Mouse (Mus musculus) midbrain, embryonic 15.5 days (tissue): ENCODE data around the gene Cd164l2. TPM values are rescaled to one million over a fixed set of nuclear protein-coding genes. Genes with fewer than 3 reads are reported as not detected.

ENCODE experiments used
- ATAC-seq: fragments of 200-750 bp; cut with Nextera tagmentation; replicated peaks from 2 replicates; pipeline ENCODE4 v1.8.0; 2017; ENCODE audit warnings: moderate TSS enrichment
- H3K27ac ChIP-seq: fragments of 300-500 bp; sonication (generic); 2 replicates; pipeline ENCODE4 v1.5.1; 2015; ENCODE audit warnings: mild to moderate bottlenecking, inconsistent platforms
- H3K27me3 ChIP-seq: fragments of 300-500 bp; sonication (generic); replicated peaks from 2 replicates; pipeline ENCODE4 v1.6.1; 2015; ENCODE audit warnings: inconsistent platforms
- H3K36me3 ChIP-seq: fragments of 300-500 bp; sonication (generic); replicated peaks from 2 replicates; pipeline ENCODE4 v1.6.1; 2015; ENCODE audit warnings: inconsistent platforms
- H3K4me1 ChIP-seq: fragments of 300-500 bp; sonication (generic); 2 replicates; pipeline ENCODE4 v1.6.1; 2015; ENCODE audit warnings: inconsistent platforms
- H3K4me2 ChIP-seq: fragments of 300-500 bp; sonication (generic); 2 replicates; pipeline ENCODE4 v1.6.1; 2015; ENCODE audit warnings: inconsistent platforms, mild to moderate bottlenecking, moderate library complexity
- H3K4me3 ChIP-seq: fragments of 300-500 bp; sonication (generic); 2 replicates; pipeline ENCODE4 v1.5.1; 2015; ENCODE audit warnings: mild to moderate bottlenecking, inconsistent platforms
- H3K9ac ChIP-seq: fragments of 300-500 bp; sonication (generic); 2 replicates; pipeline ENCODE4 v1.6.1; 2015; ENCODE audit warnings: mild to moderate bottlenecking, inconsistent platforms
- H3K9me3 ChIP-seq: fragments of 300-500 bp; sonication (generic); 2 replicates; pipeline ENCODE4 v1.6.1; 2016; ENCODE audit warnings: inconsistent platforms
- WGBS: fragments of 180-500 bp; shearing (Covaris S2); methylation state at CpG from one replicate; pipeline ENCODE4 v1.1.7; 2015; ENCODE audit warnings: mixed read lengths; 5-methylcytosine and 5-hydroxymethylcytosine counted together
- polyA plus RNA-seq: library from polyadenylated mRNA; unstranded; fragments of >200 nt; fragmentation: Nextera tagmentation; extraction: Ambion mirVana; gene quantifications from 2 replicates; pipeline ENCODE4 v1.2.1, GENCODE M21; 2015

Gene Cd164l2
- polyA plus RNA-seq, 1 experiment from 2014 or later: 3.0 TPM

DNA sequence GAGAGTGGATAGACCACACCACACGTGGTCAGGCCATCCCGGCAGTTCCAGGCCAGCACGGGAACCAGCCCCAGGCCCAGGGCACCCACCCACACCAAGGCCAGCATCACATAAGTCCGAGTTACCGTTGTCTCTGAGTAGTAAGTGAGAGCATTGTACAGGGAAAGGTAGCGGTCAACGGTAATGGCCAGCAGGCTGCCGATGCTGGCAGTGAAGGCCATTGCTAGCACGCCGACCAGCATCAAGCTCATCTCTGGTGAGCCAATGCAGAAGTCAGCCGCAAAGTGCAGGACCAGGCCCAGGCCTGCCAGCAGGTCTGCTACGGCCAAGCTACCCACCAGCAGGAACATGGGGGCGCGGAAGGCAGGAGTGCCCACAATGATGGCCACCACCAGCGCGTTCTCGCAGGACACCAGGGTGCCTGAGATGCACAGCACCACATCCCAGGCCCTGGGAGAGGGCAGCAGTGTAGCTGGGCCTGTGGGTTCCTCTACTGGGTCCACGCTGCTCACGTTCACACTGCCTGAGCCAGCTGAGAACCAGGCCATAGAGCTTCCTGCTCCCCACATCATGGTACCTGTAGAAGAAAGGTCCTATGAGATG is 1.0 kb upstream of the Cd164l2 start:
- Histone ChIP-seq H3K36me3 (no peaks in the 10 kb centered on the region), H3K4me1 (peaks cover 27% of the 10 kb centered on the region), H3K9ac (no peak overlapping the region), H3K4me3 (no peak overlapping the region), H3K9me3 (no peaks in the 10 kb centered on the region), H3K27me3 (peaks cover 20% of the 10 kb centered on the region), H3K27ac (no peak overlapping the region), H3K4me2 (no peak overlapping the region)
- WGBS: 92% methylated on average over 19 of the region's 19 CpGs
- ATAC-seq: no peak

DNA sequence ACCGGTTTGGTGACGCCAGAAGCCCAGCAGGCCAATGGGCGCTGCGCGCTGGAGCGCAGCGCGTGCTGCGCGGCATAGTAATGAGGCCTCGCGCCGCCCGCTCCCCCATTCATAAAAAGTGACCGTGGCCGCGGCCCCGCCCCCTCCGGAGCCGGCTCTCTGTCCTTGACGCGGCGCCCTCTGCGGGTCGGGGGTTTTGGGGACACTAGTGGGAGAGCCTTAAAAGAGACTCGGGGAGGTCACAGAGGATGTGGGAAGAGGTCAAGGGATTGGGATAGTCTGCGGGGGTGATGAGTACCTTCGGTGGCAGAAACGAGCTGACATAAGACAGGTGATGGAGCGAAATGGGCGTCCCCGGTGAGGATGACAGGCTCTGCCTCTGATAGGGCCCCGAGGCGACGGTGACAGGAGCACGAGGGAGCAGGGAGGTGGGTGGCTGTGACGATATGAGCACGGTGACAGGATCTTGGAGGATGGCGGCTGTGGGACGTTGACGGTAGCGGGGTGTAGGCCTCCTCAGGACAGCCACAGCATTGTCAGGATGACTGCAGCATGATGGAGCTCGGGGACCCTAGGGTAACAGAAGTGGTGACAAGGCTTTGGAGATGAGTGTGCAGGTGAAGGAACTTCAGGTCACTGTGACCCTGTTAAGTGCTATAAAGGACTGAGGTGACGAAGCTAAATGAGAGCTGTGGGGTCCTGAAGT is 784 bp downstream of the Cd164l2 start:
- Histone ChIP-seq H3K4me3 (peak overlapping the region; percentile 58), H3K27ac (no peak overlapping the region), H3K9ac (peak overlapping the region; percentile 55), H3K4me1 (peaks cover 28% of the 10 kb centered on the region), H3K9me3 (no peaks in the 10 kb centered on the region), H3K4me2 (peak overlapping the region; percentile 89), H3K27me3 (peaks cover 20% of the 10 kb centered on the region), H3K36me3 (no peaks in the 10 kb centered on the region)
- WGBS: 2% methylated on average over 44 of the region's 44 CpGs
- ATAC-seq: peak; percentile 85

DNA sequence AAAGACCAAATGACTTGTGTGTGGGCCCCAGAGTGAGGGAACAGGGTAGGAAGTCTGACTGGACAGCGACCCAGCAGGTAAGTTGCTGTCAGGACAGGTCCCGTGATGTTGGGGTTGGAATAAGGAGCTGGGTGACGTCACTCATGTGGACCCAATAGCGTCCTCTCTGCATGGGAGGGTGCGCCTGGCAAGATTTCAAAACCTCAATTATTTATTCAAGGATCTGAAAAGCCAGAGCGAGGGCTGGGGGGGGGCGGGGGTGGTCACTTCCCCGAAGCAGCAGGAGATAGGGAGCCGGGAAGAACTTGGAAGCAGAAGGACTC is 1.3 kb downstream of the Cd164l2 start:
- Histone ChIP-seq H3K27ac (no peak overlapping the region), H3K27me3 (peaks cover 20% of the 10 kb centered on the region), H3K4me2 (peak overlapping the region; percentile 89), H3K9ac (peak overlapping the region; percentile 13; the same call in 1 of the 2 replicates), H3K4me1 (peaks cover 30% of the 10 kb centered on the region), H3K9me3 (no peaks in the 10 kb centered on the region), H3K4me3 (peak overlapping the region; percentile 58), H3K36me3 (no peaks in the 10 kb centered on the region)
- peak; percentile 41; the same call in 1 of the 2 replicates for ATAC-seq
- WGBS: 0% methylated on average over 9 of the region's 9 CpGs

DNA sequence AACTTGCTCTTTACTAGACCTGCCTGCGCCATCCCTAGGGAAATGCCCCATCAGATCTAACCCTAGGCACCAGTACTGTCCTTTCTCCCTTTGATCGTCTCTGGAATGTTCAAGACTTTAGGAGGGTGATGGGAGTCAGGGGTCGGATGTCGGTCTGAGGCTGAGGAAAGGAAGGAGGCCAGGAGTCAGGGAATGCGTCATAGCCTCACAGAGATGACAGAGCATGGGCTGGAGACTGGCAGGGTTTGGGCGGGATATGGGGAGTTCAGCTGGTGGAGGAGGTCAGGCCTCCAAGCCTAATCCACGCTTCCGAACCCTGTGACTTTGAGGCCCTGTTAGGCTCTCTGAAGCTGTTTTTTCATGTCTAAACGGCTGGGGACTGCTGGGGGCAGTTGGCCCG is 1.7 kb downstream of the Cd164l2 start:
- Histone ChIP-seq H3K36me3 (no peaks in the 10 kb centered on the region), H3K4me1 (peaks cover 30% of the 10 kb centered on the region), H3K4me2 (peak overlapping the region; percentile 89), H3K27ac (no peak overlapping the region), H3K4me3 (peak overlapping the region; percentile 58), H3K9ac (peak overlapping the region; percentile 13; the same call in 1 of the 2 replicates), H3K27me3 (peaks cover 20% of the 10 kb centered on the region), H3K9me3 (no peaks in the 10 kb centered on the region)
- 7% methylated on average over 10 of the region's 10 CpGs for WGBS
- ATAC-seq: no peak

DNA sequence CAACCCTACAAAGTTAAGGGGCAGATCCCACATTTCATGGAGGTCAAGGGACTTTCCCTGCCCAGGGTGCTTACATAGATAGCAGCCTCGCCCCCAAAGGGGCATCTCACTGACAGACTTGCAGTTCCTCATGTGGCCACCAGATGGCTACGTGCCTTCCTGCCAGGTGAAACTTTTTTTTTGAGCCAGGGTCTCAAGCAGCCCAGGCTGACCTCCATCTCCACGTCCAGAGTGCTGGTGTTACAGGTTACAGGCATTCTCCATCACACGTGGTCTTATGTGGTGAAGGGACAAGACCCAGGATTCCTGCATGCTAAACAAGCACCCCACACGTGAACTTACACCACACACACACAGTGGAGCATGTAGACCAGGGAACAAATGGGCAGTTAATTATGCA is 5.7 kb downstream of the Cd164l2 start:
- no peak for ATAC-seq
- H3K27me3 ChIP-seq: peaks cover 37% of the 10 kb centered on the region
- under 1% methylated on average over 5 of the region's 5 CpGs for WGBS

DNA sequence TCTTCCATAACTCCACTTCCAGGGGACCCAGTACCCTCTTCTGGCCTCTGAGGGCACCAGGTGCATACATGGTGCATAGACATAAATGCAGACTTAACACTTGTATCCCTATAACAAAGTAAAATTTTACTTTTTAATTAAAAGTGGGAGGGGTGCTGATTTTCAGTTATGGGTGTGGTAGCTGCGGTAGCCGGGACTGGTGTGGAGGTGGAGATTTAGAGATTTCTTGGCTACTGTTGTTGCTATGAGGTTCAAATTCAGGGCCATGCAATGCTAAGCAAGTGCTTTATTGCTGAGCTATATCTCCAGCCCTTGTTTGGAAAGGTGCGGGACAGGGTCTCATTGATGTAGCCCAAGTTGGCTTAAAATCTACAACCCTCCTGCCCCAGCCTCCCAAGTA is 6.8 kb downstream of the Cd164l2 start:
- Histone ChIP-seq H3K9ac (no peak overlapping the region), H3K9me3 (no peaks in the 10 kb centered on the region), H3K4me3 (no peak overlapping the region), H3K4me2 (no peak overlapping the region), H3K27ac (no peak overlapping the region), H3K36me3 (no peaks in the 10 kb centered on the region), H3K27me3 (peaks cover 32% of the 10 kb centered on the region), H3K4me1 (peaks cover 14% of the 10 kb centered on the region)
- no peak for ATAC-seq
- 92% methylated on average over 3 of the region's 3 CpGs for WGBS

More for the DNA sequence above, 5.7 kb downstream of the Cd164l2 start:
- Histone ChIP-seq H3K27ac (no peak overlapping the region), H3K4me3 (no peak overlapping the region), H3K36me3 (no peaks in the 10 kb centered on the region), H3K9me3 (no peaks in the 10 kb centered on the region), H3K4me2 (no peak overlapping the region), H3K9ac (no peak overlapping the region), H3K4me1 (peaks cover 22% of the 10 kb centered on the region)

DNA sequence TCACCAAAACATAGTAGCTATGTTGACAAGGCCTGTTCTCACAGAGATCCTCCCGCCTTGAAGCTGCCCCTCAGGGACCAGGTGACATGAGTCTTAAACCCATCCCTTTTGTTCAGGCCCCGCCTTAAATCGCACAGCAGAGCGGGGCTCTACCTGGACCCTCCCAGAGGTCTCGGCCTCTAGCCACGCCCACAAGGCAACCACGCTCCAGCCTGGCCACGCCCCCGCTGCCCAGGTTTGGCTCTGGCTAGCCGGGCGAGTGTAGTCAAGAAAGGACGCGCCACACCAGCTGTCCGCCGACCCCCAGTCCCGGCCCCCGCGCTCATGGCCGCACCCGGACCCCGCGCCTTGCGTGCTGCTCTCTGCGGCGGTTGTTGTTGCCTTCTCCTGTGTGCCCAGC is 8.7 kb downstream of the Cd164l2 start:
- H3K9me3 ChIP-seq: no peaks in the 10 kb centered on the region
- H3K27me3 ChIP-seq: peaks cover 23% of the 10 kb centered on the region
- H3K4me2 ChIP-seq: peak overlapping the region; percentile 64
- no peak overlapping the region for H3K27ac ChIP-seq
- H3K4me3 ChIP-seq: peak overlapping the region; percentile 33
- peaks cover 12% of the 10 kb centered on the region for H3K4me1 ChIP-seq
- peak overlapping the region; percentile 38; the same call in 1 of the 2 replicates for H3K9ac ChIP-seq
- no peaks in the 10 kb centered on the region for H3K36me3 ChIP-seq
- peak; percentile 45; the same call in 1 of the 2 replicates for ATAC-seq
- 4% methylated on average over 25 of the region's 25 CpGs for WGBS

DNA sequence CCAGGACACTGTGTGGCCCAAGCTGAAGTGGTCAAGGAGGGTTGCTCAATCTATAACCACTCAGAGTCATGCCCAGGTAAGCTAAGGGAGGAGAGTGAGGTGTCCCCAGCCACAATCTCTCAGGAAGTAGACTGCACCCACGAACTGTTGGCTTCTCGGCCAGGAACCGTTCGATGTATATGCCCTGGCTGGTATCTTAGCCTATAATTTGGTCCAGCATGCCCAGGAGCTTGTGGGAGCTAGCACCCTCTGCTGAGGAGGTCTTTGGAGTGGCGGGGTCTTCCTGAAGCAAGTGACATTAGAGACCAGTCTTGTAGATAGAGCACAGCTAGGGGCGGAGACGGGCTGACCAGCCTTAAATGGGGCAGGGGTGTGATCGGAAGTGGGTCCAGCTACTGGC is 9.8 kb downstream of the Cd164l2 start:
- Histone ChIP-seq H3K9ac (no peak overlapping the region), H3K4me2 (no peak overlapping the region), H3K27ac (no peak overlapping the region), H3K9me3 (no peaks in the 10 kb centered on the region), H3K36me3 (no peaks in the 10 kb centered on the region), H3K4me3 (no peak overlapping the region), H3K4me1 (peaks cover 12% of the 10 kb centered on the region), H3K27me3 (peaks cover 23% of the 10 kb centered on the region)
- no peak for ATAC-seq
- WGBS: 85% methylated on average over 8 of the region's 8 CpGs

DNA sequence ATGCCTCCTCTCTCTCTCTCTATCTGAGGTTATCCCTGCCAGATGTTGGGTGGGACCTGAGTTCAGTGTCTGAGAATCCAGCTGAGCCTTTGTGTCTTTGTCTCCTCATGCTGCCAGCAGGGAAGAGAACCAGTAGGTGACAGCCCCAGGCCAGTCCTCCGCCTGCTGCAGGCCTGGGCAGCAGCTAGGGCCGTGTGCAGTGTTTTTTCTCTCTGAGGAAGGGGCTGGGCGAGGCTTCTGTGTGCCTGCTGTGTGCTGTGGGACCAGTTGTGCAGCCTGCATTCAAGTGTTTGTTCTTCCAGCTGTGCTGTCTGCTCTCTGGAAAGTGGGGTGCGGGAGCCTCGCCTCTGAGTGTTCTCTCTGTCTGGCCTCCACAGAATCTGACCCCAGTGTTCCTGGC is 11.9 kb downstream of the Cd164l2 start:
- no peaks in the 10 kb centered on the region for H3K36me3 ChIP-seq
- H3K9ac ChIP-seq: no peak overlapping the region
- no peak for ATAC-seq
- no peak overlapping the region for H3K4me2 ChIP-seq
- H3K9me3 ChIP-seq: no peaks in the 10 kb centered on the region
- WGBS: 42% methylated on average over 5 of the region's 5 CpGs
- H3K4me3 ChIP-seq: no peak overlapping the region
- H3K27me3 ChIP-seq: peaks cover 23% of the 10 kb centered on the region
- H3K27ac ChIP-seq: no peak overlapping the region
- peaks cover 9% of the 10 kb centered on the region for H3K4me1 ChIP-seq

DNA sequence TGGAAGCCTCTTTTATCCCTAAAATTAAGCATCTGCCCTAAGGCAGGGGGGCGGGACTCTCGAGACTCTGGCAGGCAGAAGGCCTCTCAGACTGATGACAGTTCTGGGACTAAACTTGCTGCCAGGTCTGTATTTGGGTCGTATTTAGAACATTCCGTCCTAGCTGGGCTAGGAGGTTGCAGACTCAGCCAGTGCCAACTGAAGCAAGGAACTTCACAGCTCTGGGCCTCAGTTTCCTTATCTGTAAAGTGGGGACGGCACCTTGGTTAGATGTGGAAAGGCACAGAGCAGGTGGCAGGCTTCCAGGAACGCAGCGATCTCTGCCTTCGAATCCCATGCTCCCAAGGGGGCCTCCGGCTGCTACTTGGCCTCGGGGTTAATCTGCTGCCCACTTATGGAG is 14.1 kb downstream of the Cd164l2 start:
- H3K4me3 ChIP-seq: no peak overlapping the region
- 70% methylated on average over 10 of the region's 10 CpGs for WGBS
- H3K36me3 ChIP-seq: no peaks in the 10 kb centered on the region
- H3K9me3 ChIP-seq: no peaks in the 10 kb centered on the region
- ATAC-seq: no peak
- no peak overlapping the region for H3K9ac ChIP-seq
- H3K27ac ChIP-seq: no peak overlapping the region
- no peak overlapping the region for H3K4me2 ChIP-seq
- H3K27me3 ChIP-seq: peaks cover 8% of the 10 kb centered on the region
- peaks cover 4% of the 10 kb centered on the region; the same call in 1 of the 2 replicates for H3K4me1 ChIP-seq

DNA sequence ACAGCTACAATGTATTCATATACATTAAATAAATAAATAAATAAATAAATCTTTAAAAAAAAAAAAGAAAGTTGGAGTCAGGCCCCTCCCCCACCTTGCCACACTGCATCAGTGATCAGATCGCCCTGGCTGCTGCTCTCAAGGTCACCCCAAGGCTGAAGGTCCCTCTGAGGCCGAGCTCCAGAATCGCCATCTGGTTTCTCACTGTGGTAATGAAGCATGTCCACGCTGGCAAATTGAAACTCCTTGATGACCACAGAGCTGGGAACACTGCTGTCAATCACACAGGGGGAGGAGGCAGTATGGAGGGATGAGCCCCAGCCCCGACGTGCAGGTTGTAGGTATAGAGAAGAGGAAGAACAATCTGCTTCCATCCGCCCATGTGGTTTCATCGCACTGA is 15.7 kb downstream of the Cd164l2 start:
- no peak for ATAC-seq
- peaks cover 2% of the 10 kb centered on the region; the same call in 1 of the 2 replicates for H3K4me1 ChIP-seq
- no peaks in the 10 kb centered on the region for H3K27me3 ChIP-seq
- H3K9ac ChIP-seq: no peak overlapping the region
- H3K27ac ChIP-seq: no peak overlapping the region
- H3K4me3 ChIP-seq: no peak overlapping the region
- WGBS: 50% methylated on average over 8 of the region's 8 CpGs
- no peak overlapping the region for H3K4me2 ChIP-seq
- H3K9me3 ChIP-seq: no peaks in the 10 kb centered on the region
- no peaks in the 10 kb centered on the region for H3K36me3 ChIP-seq

DNA sequence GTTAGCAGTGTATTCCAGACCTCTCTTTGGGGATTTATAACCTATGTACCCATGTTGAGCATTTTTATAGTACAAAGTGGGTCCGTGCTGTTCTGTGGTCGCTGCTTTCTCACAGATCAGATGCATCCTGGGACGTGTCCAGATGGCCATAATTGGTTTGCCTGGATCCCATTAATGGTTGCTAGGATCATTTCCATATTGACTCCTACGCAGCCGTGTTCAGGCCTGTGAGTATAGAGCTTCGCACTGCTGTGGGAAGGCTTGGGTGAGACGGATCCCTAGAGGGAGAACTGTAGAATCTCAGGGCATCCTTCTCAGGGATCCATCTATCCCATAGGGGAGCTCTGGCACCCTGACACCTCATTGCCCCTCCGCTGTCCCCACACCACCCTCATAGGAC is 17.7 kb downstream of the Cd164l2 start:
- Histone ChIP-seq H3K4me2 (no peak overlapping the region), H3K9me3 (no peaks in the 10 kb centered on the region), H3K4me3 (no peak overlapping the region), H3K4me1 (no peaks in the 10 kb centered on the region), H3K9ac (no peak overlapping the region), H3K27me3 (no peaks in the 10 kb centered on the region), H3K36me3 (no peaks in the 10 kb centered on the region), H3K27ac (no peak overlapping the region)
- WGBS: 58% methylated on average over 8 of the region's 8 CpGs
- no peak for ATAC-seq
